Mouse (Mus musculus): ENCODE measurements around the gene Gins2.
A peak's percentile ranks its signal among the peaks of the same experiment; 100 is the strongest.

GRCm38 (mm10) chr8:120595963-120596362, 6.9 kb upstream of the Gins2 start:
- TF ChIP-seq CTCF (IDR thresholded peaks at IDR 0.05; ENCODE audit: low read depth, low read length), result peak; percentile 89
- TF ChIP-seq TAL1 (conservative IDR thresholded peaks at IDR 0.05; ENCODE audit: low read depth, low read length), result no peak
- TF ChIP-seq POLR2AphosphoS5 (IDR thresholded peaks at IDR 0.05; ENCODE audit: insufficient replicate concordance, low read depth, low read length), result no peak
